Mouse (Mus musculus) liver, embryonic 16.5 days (tissue): ENCODE measurements around the gene Irf4. TPM values are rescaled to one million over a fixed set of nuclear protein-coding genes. Genes with fewer than 3 reads are reported as not detected.

Experiments used
- ATAC-seq: fragments of 200-750 bp; cut with Nextera tagmentation; 2 replicates; pipeline ENCODE4 v1.8.0; 2017; ENCODE audit warnings: low read depth, mild to moderate bottlenecking, moderate number of reproducible peaks, moderate library complexity
- H3K27ac ChIP-seq: fragments of 300-500 bp; sonication (generic); 2 replicates; pipeline ENCODE4 v1.5.1; 2014; ENCODE audit warnings: mild to moderate bottlenecking, low read length
- H3K27me3 ChIP-seq: fragments of 300-500 bp; sonication (generic); 2 replicates; pipeline ENCODE4 v1.6.1; 2014; ENCODE audit warnings: low read depth, low read length, mixed read lengths; ENCODE audit not compliant: control insufficient read depth, insufficient read depth
- H3K36me3 ChIP-seq: fragments of 300-500 bp; sonication (generic); 2 replicates; pipeline ENCODE4 v1.6.1; 2014; ENCODE audit warnings: mild to moderate bottlenecking; ENCODE audit not compliant: control insufficient read depth, insufficient read depth
- H3K4me1 ChIP-seq: fragments of 300-500 bp; sonication (generic); 2 replicates; pipeline ENCODE4 v1.6.1; 2014; ENCODE audit warnings: low read depth, low read length, mixed read lengths; ENCODE audit not compliant: control insufficient read depth
- H3K4me2 ChIP-seq: fragments of 300-500 bp; sonication (generic); 2 replicates; pipeline ENCODE4 v1.6.1; 2014; ENCODE audit warnings: low read depth, low read length, mixed read lengths
- H3K4me3 ChIP-seq: fragments of 300-500 bp; sonication (generic); 2 replicates; pipeline ENCODE4 v1.5.1; 2014; ENCODE audit warnings: low read depth, mild to moderate bottlenecking, low read length
- H3K9ac ChIP-seq: fragments of 300-500 bp; sonication (generic); 2 replicates; pipeline ENCODE4 v1.6.1; 2014; ENCODE audit warnings: low read depth, low read length
- H3K9me3 ChIP-seq: fragments of 300-500 bp; sonication (generic); replicated peaks from 2 replicates; pipeline ENCODE4 v1.6.1; 2016; ENCODE audit warnings: low read length; ENCODE audit not compliant: control insufficient read depth
- WGBS: fragments of 180-500 bp; shearing (Covaris S2); extraction: QIAGEN DNeasy Blood & Tissue Kit; methylation state at CpG from one replicate; pipeline ENCODE4 v1.1.7; 2014; ENCODE audit not compliant: insufficient replicate concordance; 5-methylcytosine and 5-hydroxymethylcytosine counted together
- polyA plus RNA-seq: library from polyadenylated mRNA; unstranded; fragments of >200 nt; fragmentation: Nextera tagmentation; extraction: Ambion mirVana; gene quantifications from 2 replicates; pipeline ENCODE4 v1.2.1, GENCODE M21; 2015

Irf4 gene
- polyA plus RNA-seq, 1 experiment from 2014 or later, result 0.55 TPM

GRCm38 (mm10) chr13:30754825-30755476 lies 5.9 kb downstream of the Irf4 start:
- H3K27me3 ChIP-seq, result peaks cover 20% of the 10 kb centered on the region
- WGBS, result 62% methylated on average over 10 of the region's 10 CpGs
- no peak for ATAC-seq

GRCm38 (mm10) chr13:30755577-30755976 lies 6.6 kb downstream of the Irf4 start:
- Histone ChIP-seq H3K4me2 (no peak overlapping the region), H3K27ac (no peak overlapping the region), H3K9me3 (no peaks in the 10 kb centered on the region), H3K4me1 (no peaks in the 10 kb centered on the region), H3K9ac (no peak overlapping the region), H3K4me3 (no peak overlapping the region), H3K27me3 (peaks cover 14% of the 10 kb centered on the region), H3K36me3 (no peaks in the 10 kb centered on the region)
- ATAC-seq, result no peak
- WGBS, result 34% methylated on average over 3 of the region's 3 CpGs

More at GRCm38 (mm10) chr13:30754825-30755476, 5.9 kb downstream of the Irf4 start:
- H3K9me3 ChIP-seq, result no peaks in the 10 kb centered on the region
- H3K4me1 ChIP-seq, result no peaks in the 10 kb centered on the region
- H3K36me3 ChIP-seq, result no peaks in the 10 kb centered on the region
- H3K27ac ChIP-seq, result no peak overlapping the region
- H3K9ac ChIP-seq, result no peak overlapping the region
- H3K4me2 ChIP-seq, result no peak overlapping the region
- no peak overlapping the region for H3K4me3 ChIP-seq

GRCm38 (mm10) chr13:30755998-30756639 lies 7.1 kb downstream of the Irf4 start:
- no peak overlapping the region for H3K9ac ChIP-seq
- H3K4me3 ChIP-seq, result no peak overlapping the region
- no peak overlapping the region for H3K4me2 ChIP-seq
- H3K36me3 ChIP-seq, result no peaks in the 10 kb centered on the region
- H3K9me3 ChIP-seq, result no peaks in the 10 kb centered on the region
- H3K27ac ChIP-seq, result no peak overlapping the region
- no peaks in the 10 kb centered on the region for H3K4me1 ChIP-seq
- 56% methylated on average over 9 of the region's 9 CpGs for WGBS
- no peak for ATAC-seq
- H3K27me3 ChIP-seq, result peaks cover 8% of the 10 kb centered on the region

GRCm38 (mm10) chr13:30757264-30757900 lies 8.4 kb downstream of the Irf4 start:
- Histone ChIP-seq H3K27ac (no peak overlapping the region), H3K36me3 (no peaks in the 10 kb centered on the region), H3K27me3 (no peaks in the 10 kb centered on the region), H3K9me3 (no peaks in the 10 kb centered on the region), H3K4me1 (no peaks in the 10 kb centered on the region), H3K4me3 (no peak overlapping the region), H3K4me2 (no peak overlapping the region), H3K9ac (no peak overlapping the region)
- ATAC-seq, result no peak
- WGBS, result 56% methylated on average over 14 of the region's 14 CpGs

GRCm38 (mm10) chr13:30758789-30759381 lies 9.9 kb downstream of the Irf4 start:
- 67% methylated on average over 11 of the region's 11 CpGs for WGBS
- no peak overlapping the region for H3K4me3 ChIP-seq
- no peak overlapping the region for H3K4me2 ChIP-seq
- no peaks in the 10 kb centered on the region for H3K4me1 ChIP-seq
- no peaks in the 10 kb centered on the region for H3K9me3 ChIP-seq
- ATAC-seq, result no peak
- H3K9ac ChIP-seq, result no peak overlapping the region
- H3K27ac ChIP-seq, result no peak overlapping the region
- no peaks in the 10 kb centered on the region for H3K27me3 ChIP-seq
- no peaks in the 10 kb centered on the region for H3K36me3 ChIP-seq

- no peak overlapping the region for H3K4me3 ChIP-seq
- no peak overlapping the region for H3K27ac ChIP-seq
- no peak overlapping the region for H3K9ac ChIP-seq
- no peak for ATAC-seq
- no peaks in the 10 kb centered on the region for H3K27me3 ChIP-seq
- no peaks in the 10 kb centered on the region for H3K36me3 ChIP-seq
- H3K4me2 ChIP-seq, result no peak overlapping the region
- H3K9me3 ChIP-seq, result no peaks in the 10 kb centered on the region
- 40% methylated on average over 3 of the region's 3 CpGs for WGBS
- no peaks in the 10 kb centered on the region for H3K4me1 ChIP-seq
Observed at GRCm38 (mm10) chr13:30760374-30761090, 11.5 kb downstream of the Irf4 start.

GRCm38 (mm10) chr13:30761151-30761631 lies 12.2 kb downstream of the Irf4 start:
- no peaks in the 10 kb centered on the region for H3K36me3 ChIP-seq
- no peaks in the 10 kb centered on the region for H3K4me1 ChIP-seq
- ATAC-seq, result no peak
- no peak overlapping the region for H3K4me3 ChIP-seq
- no peak overlapping the region for H3K9ac ChIP-seq
- H3K9me3 ChIP-seq, result no peaks in the 10 kb centered on the region
- H3K27me3 ChIP-seq, result no peaks in the 10 kb centered on the region
- H3K27ac ChIP-seq, result no peak overlapping the region
- H3K4me2 ChIP-seq, result no peak overlapping the region
- 60% methylated on average over 8 of the region's 8 CpGs for WGBS

GRCm38 (mm10) chr13:30762224-30762623 lies 13.2 kb downstream of the Irf4 start:
- H3K9me3 ChIP-seq, result no peaks in the 10 kb centered on the region
- H3K4me2 ChIP-seq, result no peak overlapping the region
- no peak for ATAC-seq
- no peaks in the 10 kb centered on the region for H3K36me3 ChIP-seq
- H3K4me3 ChIP-seq, result no peak overlapping the region
- no peaks in the 10 kb centered on the region for H3K4me1 ChIP-seq
- H3K9ac ChIP-seq, result no peak overlapping the region
- WGBS, result 62% methylated on average over 4 of the region's 4 CpGs
- no peak overlapping the region for H3K27ac ChIP-seq
- H3K27me3 ChIP-seq, result no peaks in the 10 kb centered on the region
